Mouse (Mus musculus): ENCODE data around the gene Zic2.

The Zic2 gene

GRCm38 (mm10) chr14:122477261-122477671 is 2.0 kb downstream of the Zic2 start:
- no peak for DNase-seq (ENCODE audit: low spot score)

DNA sequence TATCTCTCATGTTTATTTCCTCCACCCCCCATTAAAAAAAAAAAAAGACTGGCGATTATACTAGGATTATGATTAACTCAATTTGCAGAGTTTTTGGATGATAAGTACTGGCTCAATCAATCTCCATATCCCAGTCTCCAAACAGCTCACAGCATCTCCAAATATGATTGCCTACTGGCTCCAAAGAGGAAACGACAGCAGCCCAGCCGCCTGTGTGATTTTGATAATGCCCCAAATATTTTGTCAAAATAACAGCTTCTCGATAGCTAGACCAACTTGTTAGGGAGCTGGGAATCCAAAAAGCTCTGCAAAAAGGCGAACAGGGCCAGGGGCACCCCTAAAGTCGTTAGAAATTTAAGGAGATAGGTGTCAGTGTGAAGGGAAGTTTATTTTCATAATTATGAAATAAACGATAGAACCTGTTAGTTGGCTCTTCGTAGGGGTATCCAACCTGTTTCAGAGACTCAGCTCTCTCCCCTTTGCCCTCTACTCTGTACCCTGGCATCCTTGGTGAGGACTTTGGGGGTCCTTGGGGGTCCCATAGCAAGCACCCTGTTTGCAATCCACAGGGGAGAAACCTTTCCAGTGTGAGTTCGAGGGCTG is 2.8 kb downstream of the Zic2 start:
- DNase-seq (ENCODE audit: low spot score), result no peak

DNA sequence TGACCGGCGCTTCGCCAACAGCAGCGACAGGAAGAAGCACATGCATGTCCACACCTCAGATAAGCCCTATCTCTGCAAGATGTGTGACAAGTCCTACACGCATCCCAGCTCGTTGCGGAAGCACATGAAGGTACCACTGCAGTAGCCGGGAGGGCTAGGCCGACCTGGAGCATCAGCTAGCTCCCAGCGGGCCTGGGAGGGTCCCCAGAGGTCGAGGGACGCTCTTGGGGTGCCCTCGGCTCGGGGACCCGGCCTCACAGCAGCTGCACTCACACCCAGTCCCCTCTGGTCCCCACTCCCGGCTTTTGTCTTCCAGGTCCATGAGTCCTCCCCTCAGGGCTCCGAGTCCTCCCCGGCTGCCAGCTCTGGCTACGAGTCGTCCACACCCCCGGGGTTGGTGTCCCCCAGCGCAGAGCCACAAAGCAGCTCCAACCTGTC is 3.4 kb downstream of the Zic2 start:
- DNase-seq (ENCODE audit: low spot score), result no peak

DNA sequence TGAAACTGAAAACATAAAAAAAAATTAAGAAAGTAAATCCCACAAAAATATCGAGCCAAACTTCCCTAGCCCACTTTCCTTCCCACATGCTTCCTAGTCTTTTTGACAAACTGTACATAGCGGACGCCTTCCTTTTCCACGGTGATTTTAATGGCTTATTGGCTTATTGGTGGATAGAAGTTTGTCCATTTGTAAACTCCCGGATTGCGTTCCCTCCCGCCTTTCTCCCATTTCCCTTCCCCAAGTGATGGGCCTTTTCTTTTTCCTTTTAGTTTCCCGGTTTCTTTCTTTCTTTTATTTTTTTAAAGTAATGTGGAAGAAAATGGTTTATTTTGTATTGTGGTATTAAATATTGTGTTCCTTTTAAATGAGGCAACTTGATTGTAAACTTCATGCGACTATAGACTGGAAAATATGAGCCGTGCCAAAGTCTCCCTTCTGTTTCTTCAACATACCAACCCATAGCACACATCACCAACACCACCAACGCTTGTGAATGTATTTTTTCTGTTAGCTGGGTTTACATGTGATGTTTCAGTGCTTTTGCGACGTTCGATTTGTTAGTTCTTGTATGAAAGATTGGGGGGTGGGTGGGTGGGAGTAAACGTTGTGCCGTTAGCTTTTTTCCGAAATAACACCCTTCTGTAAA is 4.3 kb downstream of the Zic2 start:
- DNase-seq (ENCODE audit: low spot score), result no peak

DNA sequence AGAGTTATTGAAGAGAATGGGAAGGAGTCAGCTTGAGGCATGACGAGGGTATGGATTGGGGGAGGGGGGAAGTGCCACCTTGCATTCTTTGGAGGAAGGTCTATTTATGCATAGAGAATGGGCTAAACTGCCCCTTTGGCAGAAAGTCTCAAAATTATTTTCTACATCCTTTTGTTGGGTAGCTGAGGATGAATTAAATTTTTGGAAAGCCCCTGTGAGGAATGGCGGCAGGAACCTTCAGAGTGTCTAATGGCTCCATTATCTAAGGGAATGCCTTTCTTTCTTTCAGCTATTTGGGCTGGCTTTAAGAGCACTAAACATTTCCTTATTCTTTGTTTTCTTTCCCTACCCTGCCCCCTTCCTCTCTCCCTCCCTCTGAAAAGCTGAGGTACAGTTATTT is 5.1 kb downstream of the Zic2 start:
- DNase-seq (ENCODE audit: low spot score), result no peak

- DNase-seq (ENCODE audit: low spot score), result no peak
Measured at GRCm38 (mm10) chr14:122481181-122481580, 5.9 kb downstream of the Zic2 start.

DNA sequence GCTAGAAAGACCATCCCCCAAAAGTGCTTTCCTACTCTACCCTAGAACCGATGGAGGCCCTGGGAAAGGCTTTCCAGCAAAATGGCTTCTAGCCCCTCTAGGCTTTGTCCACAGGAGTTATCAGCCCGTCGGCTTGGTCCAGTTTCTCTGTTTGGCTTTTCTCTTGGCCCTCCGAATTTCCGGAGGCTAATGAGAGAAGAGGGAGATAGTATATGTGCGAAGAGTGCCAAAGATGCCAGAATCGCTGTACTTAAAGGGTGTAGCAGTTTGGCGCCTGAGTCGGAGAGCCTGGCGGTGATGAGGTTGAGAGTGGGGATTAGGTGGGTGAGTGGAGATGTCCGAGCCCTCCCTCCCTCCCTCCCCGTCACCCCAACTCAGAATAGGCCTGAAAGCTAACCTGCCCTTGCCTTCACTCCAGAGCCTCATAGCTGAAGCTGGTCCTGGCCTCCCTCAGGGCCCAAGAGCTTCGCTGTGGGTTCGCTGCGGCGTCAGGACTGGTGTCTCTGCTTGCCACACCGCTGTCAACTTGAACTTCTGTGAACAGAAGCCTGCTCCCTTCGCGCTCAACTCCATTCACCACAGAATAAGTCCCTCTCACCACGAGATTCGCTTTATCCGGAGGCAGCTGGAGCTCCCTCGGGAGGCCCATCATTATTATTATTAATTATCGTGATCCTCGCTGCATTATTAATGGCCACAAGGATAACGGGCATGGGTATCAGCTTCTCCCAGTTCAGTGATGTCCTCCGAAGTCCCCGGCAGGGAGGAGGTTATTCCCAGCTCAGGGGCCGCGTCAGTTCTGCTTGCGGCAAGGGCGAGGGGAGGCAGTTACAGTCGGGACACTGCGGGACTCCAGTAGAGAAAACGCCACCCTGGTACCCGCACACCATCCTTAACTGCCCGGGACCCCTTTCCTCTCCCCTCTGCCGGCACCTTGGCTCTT is 7.1 kb downstream of the Zic2 start:
- DNase-seq (ENCODE audit: low spot score), result no peak

- DNase-seq (ENCODE audit: low spot score), result no peak
Measured at GRCm38 (mm10) chr14:122483024-122483385, 7.8 kb downstream of the Zic2 start.

- no peak for DNase-seq (ENCODE audit: low spot score)
Measured at GRCm38 (mm10) chr14:122483556-122484421, 8.6 kb downstream of the Zic2 start.

- DNase-seq (ENCODE audit: low spot score), result no peak
Measured at GRCm38 (mm10) chr14:122484458-122484843, 9.2 kb downstream of the Zic2 start.

- DNase-seq (ENCODE audit: low spot score), result no peak
Measured at GRCm38 (mm10) chr14:122484844-122485551, 9.8 kb downstream of the Zic2 start.

- no peak for DNase-seq (ENCODE audit: low spot score)
Measured at GRCm38 (mm10) chr14:122485635-122486181, 10.5 kb downstream of the Zic2 start.

GRCm38 (mm10) chr14:122486611-122487010 is 11.4 kb downstream of the Zic2 start:
- no peak for DNase-seq (ENCODE audit: low spot score)

DNA sequence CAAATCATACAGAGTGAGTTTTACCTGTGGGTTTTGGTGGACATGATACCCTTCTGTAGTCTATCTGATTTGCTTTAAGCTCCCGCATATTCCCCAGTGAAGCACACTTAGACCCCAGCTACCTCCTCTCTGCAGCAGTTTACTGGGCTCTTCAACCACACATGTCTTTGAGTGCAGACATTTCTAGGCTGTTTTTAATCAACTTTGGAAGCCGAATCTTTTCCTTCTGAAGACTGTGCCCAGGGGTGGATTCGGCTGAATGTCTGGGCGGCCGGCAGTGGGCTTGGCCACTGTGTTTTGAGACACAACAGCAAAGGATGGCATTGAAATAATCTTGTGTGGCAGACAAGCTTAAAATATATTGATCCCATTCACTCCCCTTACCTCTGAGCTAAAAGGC is 12.1 kb downstream of the Zic2 start:
- no peak for DNase-seq (ENCODE audit: low spot score)

DNA sequence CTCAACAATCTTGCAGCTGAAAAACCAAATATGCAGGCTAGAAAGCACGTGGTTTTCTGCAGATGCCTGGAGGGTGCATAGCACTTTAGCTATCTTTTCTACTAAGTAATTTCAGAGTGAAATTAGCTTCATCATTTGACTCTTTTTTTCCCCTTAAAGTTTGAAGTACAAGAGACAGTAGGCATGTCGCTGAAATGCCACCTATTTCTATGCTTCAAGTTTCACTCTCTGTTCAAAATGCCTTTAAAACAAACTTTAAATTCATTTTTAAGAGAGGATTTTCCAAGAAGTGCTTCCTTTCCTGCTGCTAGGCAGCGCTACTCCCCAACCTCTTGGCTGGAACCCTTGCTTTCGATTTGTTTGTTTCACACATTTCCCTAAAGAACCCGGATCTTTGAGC is 13.8 kb downstream of the Zic2 start:
- DNase-seq (ENCODE audit: low spot score), result no peak

DNA sequence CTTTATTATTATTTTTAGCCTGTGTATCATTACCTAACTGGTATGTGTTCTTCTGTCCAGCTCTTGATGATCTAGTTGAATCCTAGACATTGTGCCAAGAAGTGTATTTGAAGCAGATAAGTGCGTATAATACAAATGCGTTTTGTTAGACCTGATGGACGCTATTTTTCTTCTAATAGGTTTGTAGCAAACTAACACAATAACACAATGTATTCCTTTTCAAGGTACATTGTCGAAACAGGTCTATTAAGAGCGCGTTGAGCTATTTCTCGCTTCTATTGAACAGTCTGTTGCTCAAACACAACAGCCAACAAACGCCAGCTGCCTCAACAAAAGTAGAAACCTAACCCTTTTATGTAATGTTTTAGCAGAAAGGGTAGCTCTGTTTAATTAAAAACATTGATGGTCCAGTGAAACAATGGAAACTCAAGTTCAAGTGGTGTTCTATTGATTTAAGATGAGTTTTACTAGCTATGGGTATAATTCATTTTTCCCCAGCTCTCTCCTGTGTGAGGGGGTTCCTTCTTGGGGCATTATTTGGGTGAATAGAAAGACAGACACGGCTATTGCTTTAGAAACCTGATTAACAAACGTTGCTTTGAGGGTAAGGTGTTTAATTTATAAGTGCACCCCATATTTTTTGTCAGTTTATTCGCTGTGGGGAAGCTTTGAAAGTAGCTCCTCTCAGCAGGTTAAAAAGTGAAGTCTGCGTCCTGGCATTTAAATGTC is 14.6 kb downstream of the Zic2 start:
- no peak for DNase-seq (ENCODE audit: low spot score)

DNA sequence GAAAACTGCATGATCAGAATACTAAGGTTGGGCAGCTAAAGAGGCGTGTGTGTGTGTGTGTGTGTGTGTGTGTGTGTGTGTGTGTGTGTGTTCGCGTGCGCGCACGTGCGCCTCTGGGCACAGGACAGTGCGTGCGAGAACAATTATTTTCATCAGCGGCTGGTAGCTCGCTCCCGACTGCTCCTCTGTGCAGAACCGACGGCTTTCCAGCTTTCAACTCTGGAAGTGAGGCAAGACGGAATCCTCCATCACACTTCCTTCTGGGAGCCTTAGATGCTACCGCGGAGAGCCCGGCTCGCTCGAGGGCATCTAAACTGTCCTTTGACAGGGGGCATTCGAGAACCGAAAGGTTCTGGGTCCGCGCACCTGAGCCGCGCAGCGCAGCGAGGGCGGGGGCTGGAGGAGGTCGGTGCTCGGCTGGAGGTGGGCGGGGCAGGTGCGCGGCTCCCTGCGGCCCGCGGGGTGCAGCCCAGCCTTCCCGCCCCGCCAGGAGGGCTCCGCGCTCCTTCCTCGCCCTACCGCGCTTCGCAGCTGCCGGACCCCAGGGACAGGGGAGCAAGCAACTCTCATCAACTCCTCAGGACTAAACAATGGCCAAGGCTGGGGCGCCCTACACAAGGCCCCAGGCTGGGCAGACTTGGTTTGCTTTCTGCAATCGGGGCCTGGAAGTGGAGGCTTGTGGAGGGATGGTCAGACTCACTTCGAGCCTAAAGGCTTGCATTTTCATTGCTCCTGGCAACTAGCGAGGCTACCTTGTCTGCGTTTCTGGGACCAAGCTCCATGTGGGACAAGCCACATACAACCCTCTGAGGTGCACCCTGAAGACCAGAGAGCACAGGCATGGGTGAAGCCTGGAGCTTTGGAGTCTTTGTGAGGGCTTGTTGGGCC is 15.4 kb downstream of the Zic2 start, which contains the start of gene Gm10837:
Gm10837 (plus strand) TSS at position 146 of the 888 bp plus-strand sequence.
- DNase-seq (ENCODE audit: low spot score), result no peak

DNA sequence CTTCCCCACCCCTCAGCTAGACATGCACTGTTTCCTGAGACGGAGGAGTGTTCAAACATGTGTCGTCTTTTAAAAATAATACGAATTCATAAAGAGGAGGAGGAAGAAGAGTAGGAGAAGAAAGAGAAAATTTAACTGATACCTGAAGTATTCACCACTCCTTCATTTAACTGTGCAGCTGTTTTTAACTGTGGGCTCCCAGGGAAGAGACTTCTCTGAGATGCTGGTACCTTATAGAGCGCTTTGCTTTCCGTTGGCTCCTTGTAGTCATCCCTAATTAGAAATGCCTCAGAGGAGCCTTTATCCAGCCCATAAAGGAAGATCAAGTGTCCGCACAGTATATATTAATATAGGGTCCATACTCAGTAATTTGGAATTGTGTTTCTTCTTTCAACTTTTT is 16.3 kb downstream of the Zic2 start:
- DNase-seq (ENCODE audit: low spot score), result no peak

DNA sequence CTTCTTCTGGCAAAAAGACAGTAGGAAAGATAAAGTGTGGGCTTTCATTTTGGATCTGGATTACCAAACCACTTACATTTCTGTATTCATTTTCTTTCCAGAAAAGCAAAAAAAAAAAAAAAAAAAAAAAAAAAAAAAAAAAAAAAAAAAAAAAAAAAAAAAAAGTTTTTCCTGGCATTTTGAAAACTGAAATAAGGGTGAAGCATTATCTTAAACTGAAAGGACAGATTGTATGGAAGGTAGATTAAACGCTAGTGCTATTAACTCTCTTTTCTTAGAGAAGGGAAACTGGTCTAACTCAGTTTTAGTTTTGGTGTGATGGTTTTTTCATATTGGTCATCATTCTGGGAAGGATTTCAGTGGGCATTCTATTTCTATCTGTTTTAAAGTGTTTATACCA is 16.8 kb downstream of the Zic2 start:
- no peak for DNase-seq (ENCODE audit: low spot score)

All from urinary bladder, postnatal 25 days (tissue).